Mouse (Mus musculus) cerebellum, adult 2 months (tissue): ENCODE data around the gene Trpm2. TPM values are rescaled to one million over a fixed set of nuclear protein-coding genes. Genes with fewer than 3 reads are reported as not detected.
A peak's percentile ranks its signal among the peaks of the same experiment; 100 is the strongest.
"Not testable (repeated sequence)": the region's sequence is repeated elsewhere in the genome, so short reads cannot be mapped to it uniquely, and the experiment has no call there.

Experiments
- DNase-seq, 2 experiments: peaks; one replicate each; pipeline ENCODE4 v3.0.0; 2021
- H3K27ac ChIP-seq: fragments of 200-500 bp; 2 replicates; pipeline ENCODE4 v1.5.1; 2012; ENCODE audit warnings: low read length, control low read depth, inconsistent platforms; ENCODE audit not compliant: insufficient read depth
- H3K27me3 ChIP-seq: fragments of 200-500 bp; 2 replicates; pipeline ENCODE4 v1.6.1; 2012; ENCODE audit warnings: inconsistent platforms, mild to moderate bottlenecking, low read length, moderate library complexity; ENCODE audit not compliant: control insufficient read depth, insufficient read depth
- H3K4me1 ChIP-seq: fragments of 200-500 bp; 2 replicates; pipeline ENCODE4 v1.6.1; 2011; ENCODE audit warnings: low read length; ENCODE audit not compliant: control insufficient read depth, insufficient read depth
- H3K4me3 ChIP-seq: fragments of 200-500 bp; replicated peaks from 2 replicates; pipeline ENCODE3; 2011; ENCODE audit warnings: mild to moderate bottlenecking, low read depth, low read length, control low read depth; ENCODE audit not compliant: insufficient read depth
- CTCF ChIP-seq: fragments of 200-500 bp; IDR thresholded peaks from 2 replicates; pipeline ENCODE4 v1.5.1; 2011; ENCODE audit warnings: low read depth, mild to moderate bottlenecking, control low read depth, low read length, moderate library complexity, borderline replicate concordance; ENCODE audit not compliant: insufficient read depth
- POLR2A ChIP-seq: fragments of 200-500 bp; IDR thresholded peaks from 2 replicates; pipeline ENCODE4 v1.6.1; 2011; ENCODE audit warnings: low read length, control low read depth, borderline replicate concordance; ENCODE audit not compliant: insufficient read depth
- WGBS: fragments of 180-500 bp; shearing (Covaris S2); methylation state at CpG from one replicate; pipeline ENCODE4 v1.1.7; 2018; 5-methylcytosine and 5-hydroxymethylcytosine counted together
- polyA plus RNA-seq: library from polyadenylated mRNA; depleted of rRNA; stranded (reverse); fragments of >200 nt; gene quantifications from 2 replicates; pipeline ENCODE4 v1.2.3, GENCODE M21; 2012

Trpm2 gene
- polyA plus RNA-seq, 1 experiment: 32.5 TPM

- Histone ChIP-seq H3K27me3 (no peaks in the 10 kb centered on the region), H3K4me1 (no peaks in the 10 kb centered on the region), H3K27ac (no peak overlapping the region), H3K4me3 (no peak overlapping the region)
- 71% methylated on average over 6 of the region's 6 CpGs for WGBS
- no peak for TF ChIP-seq POLR2A
- no peak for TF ChIP-seq CTCF
- DNase-seq: no peak
Measured at GRCm38 (mm10) chr10:77963971-77964370, 6.4 kb downstream of the Trpm2 start.

- Histone ChIP-seq H3K27ac (no peak overlapping the region), H3K4me1 (no peaks in the 10 kb centered on the region), H3K27me3 (no peaks in the 10 kb centered on the region), H3K4me3 (no peak overlapping the region)
- 92% methylated on average over 2 of the region's 2 CpGs for WGBS
- DNase-seq: no peak
- TF ChIP-seq POLR2A (no peak), CTCF (no peak)
Measured at GRCm38 (mm10) chr10:77962725-77963124, 7.6 kb downstream of the Trpm2 start.

- not testable (repeated sequence) for H3K4me1 ChIP-seq, DNase-seq, H3K27ac ChIP-seq, H3K4me3 ChIP-seq, H3K27me3 ChIP-seq
- WGBS: 93% methylated on average over 10 of the region's 12 CpGs
Measured at GRCm38 (mm10) chr10:77950468-77950867, 19.9 kb downstream of the Trpm2 start.

- Histone ChIP-seq H3K4me3 (no peak overlapping the region), H3K27me3 (no peaks in the 10 kb centered on the region), H3K4me1 (no peaks in the 10 kb centered on the region), H3K27ac (no peak overlapping the region)
- TF ChIP-seq POLR2A: no peak
- no peak for TF ChIP-seq CTCF
- 72% methylated on average over 2 of the region's 2 CpGs for WGBS
- no peak for DNase-seq
Measured at GRCm38 (mm10) chr10:77939685-77940084, 30.7 kb downstream of the Trpm2 start.

GRCm38 (mm10) chr10:77927375-77927774 lies 43.0 kb downstream of the Trpm2 start:
- WGBS: 75% methylated on average over 10 of the region's 10 CpGs
- Histone ChIP-seq H3K27me3 (no peaks in the 10 kb centered on the region), H3K4me1 (no peaks in the 10 kb centered on the region), H3K27ac (no peak overlapping the region), H3K4me3 (no peak overlapping the region)
- no peak for TF ChIP-seq POLR2A
- no peak for TF ChIP-seq CTCF
- no peak for DNase-seq

GRCm38 (mm10) chr10:77926140-77926539 lies 44.2 kb downstream of the Trpm2 start:
- WGBS: 33% methylated on average over 7 of the region's 7 CpGs
- no peaks in the 10 kb centered on the region for H3K27me3 ChIP-seq
- no peak for TF ChIP-seq POLR2A
- peak; percentile 54 for TF ChIP-seq CTCF

GRCm38 (mm10) chr10:77922681-77923080 lies 47.7 kb downstream of the Trpm2 start:
- Histone ChIP-seq H3K4me3 (no peak overlapping the region), H3K27me3 (no peaks in the 10 kb centered on the region), H3K4me1 (0 out of 2 replicates have a peak, but pooled peaks cover 5% of the 10 kb centered on the region), H3K27ac (no peak overlapping the region)
- WGBS: 65% methylated on average over 4 of the region's 4 CpGs
- DNase-seq: no peak
- no peak for TF ChIP-seq CTCF
- TF ChIP-seq POLR2A: no peak

More at GRCm38 (mm10) chr10:77926140-77926539, 44.2 kb downstream of the Trpm2 start:
- Histone ChIP-seq H3K27ac (no peak overlapping the region), H3K4me1 (0 out of 2 replicates have a peak, but pooled peaks cover under 1% of the 10 kb centered on the region), H3K4me3 (no peak overlapping the region)
- peak; percentile 31 to 54 for DNase-seq

GRCm38 (mm10) chr10:77921009-77921408 lies 49.4 kb downstream of the Trpm2 start:
- 16% methylated on average over 5 of the region's 5 CpGs for WGBS

More at GRCm38 (mm10) chr10:77921009-77921408, 49.4 kb downstream of the Trpm2 start:
- Histone ChIP-seq H3K4me1 (0 out of 2 replicates have a peak, but pooled peaks cover 5% of the 10 kb centered on the region), H3K27me3 (no peaks in the 10 kb centered on the region), H3K4me3 (no peak overlapping the region), H3K27ac (no peak overlapping the region)
- no peak for DNase-seq
- no peak for TF ChIP-seq POLR2A
- TF ChIP-seq CTCF: no peak
